Mouse (Mus musculus): Measurements from ENCODE around the gene Tmed9.
"Not testable (repeated sequence)": the region's sequence is repeated elsewhere in the genome, so short reads cannot be mapped to it uniquely, and the experiment has no call there.

The Tmed9 gene

DNA sequence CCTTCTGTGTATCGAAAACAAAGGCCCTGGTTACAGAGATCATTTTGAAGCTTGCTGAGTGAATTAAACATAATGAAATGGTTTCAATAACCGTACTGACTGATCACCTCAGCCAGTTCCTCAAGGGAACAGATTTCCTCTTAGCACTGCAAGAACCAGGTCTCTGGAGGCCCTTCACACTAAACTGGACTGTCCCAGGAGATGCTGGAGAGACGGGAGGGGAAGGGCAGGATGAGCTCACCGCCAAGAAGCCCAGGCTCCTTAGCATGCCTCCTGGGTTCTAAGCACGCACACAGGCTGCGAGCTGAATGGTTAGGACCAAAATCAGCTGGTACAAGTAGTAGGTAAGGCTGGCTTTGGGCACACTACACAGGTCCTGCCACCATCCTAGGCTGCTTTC is 6.5 kb upstream of the Tmed9 start:
- DNase-seq (ENCODE audit: low read depth, low spot score) = no peak

DNA sequence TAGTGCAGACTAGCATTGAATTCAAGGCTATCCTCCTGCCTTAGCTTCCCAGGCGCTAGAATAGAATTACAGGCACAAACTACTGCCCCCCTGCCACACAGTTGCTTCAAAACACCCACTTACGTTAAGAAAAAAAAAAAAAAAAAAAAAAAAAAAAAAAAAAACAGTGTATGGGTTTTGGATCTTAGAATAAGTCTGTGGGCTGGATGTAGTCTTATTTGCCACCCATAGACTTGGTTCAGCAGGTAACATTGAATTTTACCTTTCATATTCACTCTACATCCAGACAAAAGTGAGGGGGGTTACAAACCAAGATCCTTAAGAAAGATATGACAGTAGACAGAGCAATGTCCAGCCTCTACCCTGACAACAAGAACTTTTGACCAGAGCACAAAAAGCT is 5.6 kb upstream of the Tmed9 start:
- no peak for DNase-seq (ENCODE audit: low read depth, low spot score)

DNA sequence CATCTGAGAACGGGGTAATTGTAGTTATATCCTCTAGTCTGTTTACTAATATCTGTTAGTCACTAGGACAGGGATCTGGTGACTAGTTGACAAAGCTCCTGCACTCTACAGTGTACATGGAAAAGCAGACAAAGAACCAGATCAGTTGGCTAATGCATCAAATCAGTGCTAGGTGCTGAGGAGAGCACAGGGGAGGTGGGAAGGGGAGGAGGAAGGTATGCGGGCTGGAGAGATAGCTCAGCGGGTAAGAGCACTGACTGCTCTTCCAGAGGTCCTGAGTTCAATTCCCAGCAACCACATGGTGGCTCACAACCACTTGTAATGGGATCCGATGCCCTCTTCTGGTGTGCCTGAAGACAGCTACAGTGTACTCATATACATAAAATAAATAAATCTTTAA is 5.0 kb upstream of the Tmed9 start:
- not testable (repeated sequence) for DNase-seq (ENCODE audit: low read depth, low spot score)

DNA sequence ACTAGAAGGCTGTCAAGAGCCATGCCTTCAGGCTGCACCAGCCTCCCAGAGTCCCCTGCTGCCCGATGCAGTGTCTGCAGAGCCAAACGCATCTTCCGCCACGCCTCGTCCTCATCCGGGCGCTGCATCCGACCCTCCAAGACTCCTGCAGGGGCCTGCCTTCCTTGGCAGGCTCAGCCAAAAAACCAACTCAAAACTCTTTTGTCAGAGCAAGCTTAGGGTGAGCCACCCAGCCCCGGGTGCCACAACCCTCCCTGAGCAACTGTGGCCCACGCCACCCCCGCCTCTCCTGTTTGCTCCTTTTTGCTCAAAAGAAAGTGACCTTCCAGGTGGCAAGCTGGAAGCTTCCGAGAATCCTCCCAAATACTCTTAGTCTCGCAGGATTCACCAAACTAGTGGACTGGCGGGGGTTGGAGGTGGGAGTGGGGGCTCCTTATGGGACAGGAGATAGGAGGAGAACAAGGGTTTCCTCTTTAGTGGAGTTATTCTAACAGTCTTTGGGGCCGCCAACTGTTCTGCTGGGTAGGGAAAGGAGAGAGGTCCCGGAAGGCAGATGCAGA is 3.7 kb upstream of the Tmed9 start:
- DNase-seq (ENCODE audit: low read depth, low spot score) = peak; percentile 19

DNA sequence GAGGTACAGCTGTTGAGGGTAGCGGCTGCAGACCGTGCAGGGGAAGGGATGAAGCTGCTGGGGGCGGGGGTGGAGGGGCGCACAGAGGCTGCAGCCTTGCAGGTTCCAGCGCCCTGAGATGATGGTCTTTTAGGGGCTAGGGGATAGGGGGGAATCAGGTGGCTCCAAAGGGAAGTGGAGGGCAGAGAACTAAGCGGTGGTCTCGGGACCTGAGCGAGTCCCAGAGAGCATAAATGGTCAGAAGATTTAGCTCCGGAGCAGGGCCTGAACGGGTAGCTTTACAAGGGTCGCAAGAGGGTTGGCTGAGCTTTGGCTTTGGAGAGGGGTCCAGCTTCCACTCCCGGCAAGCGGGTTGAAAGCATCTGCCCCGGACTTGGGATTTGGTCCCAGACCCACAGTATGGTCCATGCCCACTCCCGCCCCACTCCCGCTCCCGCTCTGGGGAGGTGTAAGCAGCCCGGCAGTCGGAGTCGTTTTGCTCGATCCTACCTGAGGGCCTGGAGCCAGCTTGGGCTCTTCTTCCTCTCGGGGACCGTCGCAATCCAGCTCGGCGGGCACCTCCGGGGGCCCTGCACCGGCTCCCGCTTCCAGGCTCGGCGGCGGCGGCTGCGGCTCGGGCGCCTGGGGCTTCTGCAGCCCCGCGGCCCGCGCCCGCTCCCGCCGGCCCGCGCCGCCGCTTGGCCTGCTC is 3.1 kb upstream of the Tmed9 start:
- DNase-seq (ENCODE audit: low read depth, low spot score) = peak; percentile 28

DNA sequence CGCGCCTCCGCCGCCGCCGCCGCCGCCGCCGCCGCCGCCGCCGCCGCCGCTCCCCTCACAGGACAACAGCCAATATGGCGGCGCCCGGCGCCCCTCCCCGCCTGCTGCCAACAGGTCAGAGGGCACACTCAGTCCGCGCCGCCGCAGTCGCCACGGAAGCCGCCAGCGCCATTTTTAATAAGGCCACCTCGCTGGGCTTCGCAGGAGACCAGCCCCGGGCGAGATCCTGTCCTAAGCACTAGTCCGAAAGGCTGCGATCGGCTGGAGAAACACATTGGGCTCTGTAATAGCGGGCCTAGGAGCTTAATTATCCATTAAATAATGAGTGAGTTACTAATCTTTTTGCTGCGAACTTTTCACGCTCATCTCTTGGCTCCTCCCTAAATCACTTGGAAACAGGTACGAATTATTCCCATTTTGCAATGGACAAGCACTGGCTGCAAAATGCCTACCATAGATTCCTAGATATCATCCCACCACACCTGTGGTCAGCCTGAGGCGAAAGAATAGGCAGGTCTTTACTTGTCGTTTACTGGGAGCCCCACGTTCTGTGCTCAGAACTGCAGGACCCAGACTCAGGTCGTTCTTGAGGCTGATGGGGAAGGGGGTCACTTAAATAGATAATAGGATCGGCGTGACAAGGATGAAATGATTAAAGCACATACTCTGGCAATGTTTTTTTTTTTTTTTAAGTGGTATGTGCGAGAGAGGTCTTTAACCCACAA is 2.3 kb upstream of the Tmed9 start, which contains the start of gene Fam193b:
Gene Fam193b (minus strand): TSS at position 94 of the 725 bp plus-strand sequence.
- DNase-seq (ENCODE audit: low read depth, low spot score) = peak; percentile 88

DNA sequence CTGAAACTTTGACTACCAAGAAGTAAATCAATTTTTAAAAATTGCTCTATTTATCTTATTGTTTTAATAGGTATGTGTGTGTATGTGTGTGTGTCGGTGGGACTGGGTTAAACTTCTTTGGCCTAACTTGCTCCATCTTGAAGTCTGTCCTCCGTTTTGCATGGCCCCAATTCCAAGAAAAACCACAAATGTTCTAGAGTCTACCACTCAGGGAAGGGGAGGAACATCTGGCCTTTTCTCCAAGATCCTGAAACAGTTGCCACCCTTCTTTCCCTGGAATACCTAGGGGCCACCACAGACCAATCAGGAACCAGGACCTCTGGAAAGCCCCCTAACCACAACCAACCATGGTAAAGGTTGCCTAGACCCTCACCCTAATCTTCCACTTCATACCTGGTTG is 1.6 kb upstream of the Tmed9 start:
- peak; percentile 47 for DNase-seq (ENCODE audit: low read depth, low spot score)

DNA sequence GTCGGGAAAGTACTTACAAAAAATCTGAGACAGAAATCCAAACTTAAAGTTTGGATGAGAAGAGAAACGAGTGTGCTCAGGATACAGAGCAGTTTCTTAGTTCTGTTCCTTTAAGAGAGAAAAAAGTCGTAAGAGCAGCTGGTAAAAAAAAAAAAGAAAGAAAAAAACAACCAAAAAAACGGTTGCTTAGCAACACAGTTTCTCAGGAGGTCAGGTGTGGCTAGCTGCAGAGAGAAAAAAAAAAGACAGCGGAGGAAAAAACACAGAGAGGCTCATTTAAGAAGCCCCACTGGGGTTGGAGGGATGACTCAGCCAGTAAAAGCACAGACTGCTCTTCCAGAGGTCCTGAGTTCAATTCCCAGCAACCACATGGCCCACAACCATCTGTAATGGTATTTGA is 789 bp downstream of the Tmed9 start:
- no peak for DNase-seq (ENCODE audit: low read depth, low spot score)

DNA sequence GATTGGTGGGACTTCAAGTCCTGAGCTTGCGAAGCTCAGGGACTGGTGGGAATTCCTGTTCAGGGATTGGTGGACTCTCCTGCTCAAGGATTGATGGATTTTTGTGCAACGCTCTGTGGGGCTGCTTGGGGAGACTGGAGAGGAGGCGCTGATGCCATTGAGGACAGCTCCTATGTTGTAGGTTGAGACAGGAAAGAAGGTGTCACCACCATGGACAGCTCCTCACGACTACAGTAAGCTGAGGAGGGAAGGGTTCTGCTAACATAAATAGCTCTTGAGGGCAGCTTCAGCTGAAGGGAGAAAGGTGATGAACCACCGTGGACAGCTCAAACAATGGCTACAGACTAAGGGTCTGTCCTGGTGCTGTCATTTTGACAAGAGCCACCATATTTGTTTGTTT is 2.4 kb downstream of the Tmed9 start:
- peak; percentile 34 for DNase-seq (ENCODE audit: low read depth, low spot score)

DNA sequence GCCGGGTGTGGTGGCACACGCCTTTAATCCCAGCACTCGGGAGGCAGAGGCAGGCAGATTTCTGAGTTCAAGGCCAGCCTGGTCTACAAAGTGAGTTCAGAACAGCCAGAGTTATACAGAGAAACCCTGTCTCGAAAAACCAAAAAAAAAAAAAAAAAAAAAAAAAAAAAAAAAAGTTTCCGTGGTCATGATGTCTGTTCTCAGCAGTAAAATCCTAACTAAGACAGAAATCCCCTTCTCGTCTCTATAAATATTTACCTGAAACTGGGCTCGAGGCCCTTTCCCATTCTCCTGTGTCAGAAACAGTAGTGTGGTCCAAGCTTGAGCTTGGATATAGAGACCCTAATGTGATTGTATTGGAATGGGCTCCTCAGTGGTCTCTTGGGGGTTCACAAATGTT is 3.3 kb downstream of the Tmed9 start:
- DNase-seq (ENCODE audit: low read depth, low spot score) = not testable (repeated sequence)

DNA sequence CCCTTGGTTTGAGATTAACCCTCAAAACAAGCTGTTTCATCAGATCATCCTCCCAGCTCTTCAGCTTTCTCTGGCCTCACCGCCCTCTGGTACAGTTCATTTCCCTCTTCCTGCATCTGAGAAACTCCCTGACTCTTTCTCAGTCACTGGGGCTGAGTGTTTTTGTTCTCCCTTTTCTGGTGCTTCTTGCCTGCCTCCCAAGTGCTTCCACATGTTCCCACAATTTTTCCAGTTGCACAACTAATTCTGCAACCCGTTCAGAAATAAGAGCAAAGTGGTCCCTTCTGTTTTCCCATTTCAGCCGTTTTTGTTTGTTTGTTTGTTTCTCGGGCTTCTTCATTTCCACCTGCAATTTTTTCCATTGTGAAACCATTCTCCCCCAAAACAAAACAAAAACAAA is 4.6 kb downstream of the Tmed9 start:
- DNase-seq (ENCODE audit: low read depth, low spot score) = no peak

DNA sequence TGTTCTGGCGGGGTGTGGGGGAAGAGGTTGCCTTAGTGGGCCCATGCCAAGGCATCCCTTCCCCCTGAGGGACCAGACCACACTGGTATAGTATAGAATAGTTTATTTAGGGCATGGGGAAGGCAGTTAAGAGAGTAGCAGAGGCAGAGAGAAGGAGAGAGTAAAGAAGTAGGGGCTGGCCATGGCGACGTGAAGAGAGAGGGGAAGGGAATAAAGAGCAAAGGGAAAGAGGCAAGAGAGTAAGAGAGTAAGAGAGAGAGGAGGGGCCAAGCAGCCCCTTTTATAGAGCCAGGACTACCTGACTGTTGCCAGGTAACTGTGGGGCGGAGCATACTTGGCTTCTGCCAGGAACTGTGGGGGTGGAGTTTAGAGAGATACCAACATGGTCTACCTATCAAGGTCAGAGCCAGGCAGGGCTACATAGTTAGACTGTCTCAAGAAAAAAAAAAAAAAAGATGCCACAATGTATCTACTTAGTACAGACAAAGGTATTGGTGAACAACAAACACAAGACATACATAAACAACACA is 18.5 kb downstream of the Tmed9 start:
- no peak for DNase-seq (ENCODE audit: low read depth, low spot score)

DNA sequence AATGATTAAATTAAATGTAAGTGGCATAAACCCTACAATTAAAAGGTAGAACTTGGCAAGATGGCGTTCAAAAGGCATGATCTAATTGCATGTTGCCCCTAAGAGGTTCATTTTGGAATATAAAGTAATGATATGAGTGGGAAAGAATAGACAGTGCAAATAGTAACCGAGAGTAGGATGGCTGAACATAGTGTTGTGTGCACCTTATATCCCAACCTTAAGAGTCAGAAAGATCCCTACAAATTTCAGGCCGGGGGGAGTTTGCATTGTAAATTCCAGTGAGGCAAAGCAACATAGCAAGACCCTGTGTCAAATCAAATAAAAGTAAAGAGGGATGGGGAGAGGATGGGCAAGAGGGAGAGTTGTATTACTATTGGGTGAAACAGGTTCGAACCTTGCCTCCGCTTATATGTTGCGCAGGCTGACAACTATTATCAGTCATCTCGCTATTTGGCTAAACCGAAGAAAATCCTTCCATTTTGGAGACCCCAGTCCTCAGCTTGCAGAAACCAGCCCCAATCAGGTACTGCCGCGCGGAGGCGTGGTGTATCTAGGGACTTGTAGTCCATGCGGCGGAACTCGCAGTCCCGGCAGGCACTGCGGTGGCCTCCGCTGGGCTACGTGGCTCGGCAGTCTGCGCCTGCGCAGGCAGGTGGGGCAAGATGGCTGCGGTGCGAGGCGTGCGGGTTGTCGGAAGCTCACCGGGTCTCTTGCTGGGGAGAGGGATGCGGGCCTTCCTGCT is 19.2 kb downstream of the Tmed9 start:
- peak; percentile 91 for DNase-seq (ENCODE audit: low read depth, low spot score)

DNA sequence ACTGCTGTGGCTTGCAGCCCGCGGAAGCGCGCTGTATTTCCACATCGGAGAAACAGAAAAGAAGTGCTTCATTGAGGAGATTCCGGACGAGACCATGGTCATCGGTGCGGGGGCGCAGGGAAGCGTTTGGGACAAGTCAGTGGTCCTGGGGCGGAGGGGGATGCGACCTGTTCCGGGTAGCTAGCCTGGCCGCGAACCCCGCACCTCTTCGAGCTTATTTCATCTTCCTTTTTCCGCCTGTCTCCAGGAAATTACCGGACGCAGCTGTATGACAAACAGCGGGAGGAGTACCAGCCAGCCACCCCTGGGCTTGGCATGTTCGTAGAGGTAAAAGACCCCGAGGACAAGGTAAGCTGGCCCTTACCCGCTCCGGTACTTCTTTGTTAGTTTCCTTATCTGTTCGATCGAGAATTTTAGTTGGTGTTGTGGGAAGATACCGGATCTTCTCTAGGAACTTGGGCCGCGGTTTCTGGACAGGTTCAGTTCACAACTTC is 19.8 kb downstream of the Tmed9 start:
- DNase-seq (ENCODE audit: low read depth, low spot score) = no peak

DNA sequence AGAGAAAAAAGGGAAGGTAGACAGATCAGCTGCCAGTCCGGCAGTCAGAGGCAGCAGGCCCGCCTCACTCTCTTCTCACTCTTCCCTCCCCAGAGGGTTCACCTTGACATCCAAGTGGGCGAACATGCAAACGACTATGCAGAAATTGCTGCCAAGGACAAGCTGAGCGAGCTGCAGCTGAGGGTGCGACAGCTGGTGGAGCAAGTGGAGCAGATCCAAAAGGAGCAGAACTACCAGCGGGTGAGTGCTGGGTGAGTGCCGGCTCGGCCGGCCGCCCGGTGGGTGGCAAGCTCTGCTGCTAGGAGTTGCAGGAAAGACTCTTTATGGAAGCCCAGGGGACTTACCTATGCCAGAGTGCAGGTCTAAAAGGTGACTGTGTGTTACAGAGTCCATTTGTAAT is 21.8 kb downstream of the Tmed9 start:
- DNase-seq (ENCODE audit: low read depth, low spot score) = no peak

DNA sequence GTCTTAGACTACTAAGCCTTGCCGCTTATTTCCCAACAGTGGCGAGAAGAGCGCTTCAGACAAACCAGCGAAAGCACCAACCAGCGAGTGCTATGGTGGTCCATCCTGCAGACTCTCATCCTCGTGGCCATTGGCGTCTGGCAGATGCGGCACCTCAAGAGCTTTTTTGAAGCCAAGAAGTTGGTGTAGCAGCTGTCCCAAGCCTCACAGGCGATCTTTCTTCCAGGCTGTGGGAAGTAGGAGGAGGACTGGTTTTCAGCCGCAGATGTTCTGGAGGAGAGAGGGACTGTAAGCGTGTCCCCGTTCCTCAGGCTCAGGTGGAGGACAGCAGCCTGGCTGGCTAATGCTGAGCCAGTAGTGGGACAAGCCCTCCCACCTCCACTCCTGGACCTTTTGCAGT is 23.3 kb downstream of the Tmed9 start:
- DNase-seq (ENCODE audit: low read depth, low spot score) = no peak

DNA sequence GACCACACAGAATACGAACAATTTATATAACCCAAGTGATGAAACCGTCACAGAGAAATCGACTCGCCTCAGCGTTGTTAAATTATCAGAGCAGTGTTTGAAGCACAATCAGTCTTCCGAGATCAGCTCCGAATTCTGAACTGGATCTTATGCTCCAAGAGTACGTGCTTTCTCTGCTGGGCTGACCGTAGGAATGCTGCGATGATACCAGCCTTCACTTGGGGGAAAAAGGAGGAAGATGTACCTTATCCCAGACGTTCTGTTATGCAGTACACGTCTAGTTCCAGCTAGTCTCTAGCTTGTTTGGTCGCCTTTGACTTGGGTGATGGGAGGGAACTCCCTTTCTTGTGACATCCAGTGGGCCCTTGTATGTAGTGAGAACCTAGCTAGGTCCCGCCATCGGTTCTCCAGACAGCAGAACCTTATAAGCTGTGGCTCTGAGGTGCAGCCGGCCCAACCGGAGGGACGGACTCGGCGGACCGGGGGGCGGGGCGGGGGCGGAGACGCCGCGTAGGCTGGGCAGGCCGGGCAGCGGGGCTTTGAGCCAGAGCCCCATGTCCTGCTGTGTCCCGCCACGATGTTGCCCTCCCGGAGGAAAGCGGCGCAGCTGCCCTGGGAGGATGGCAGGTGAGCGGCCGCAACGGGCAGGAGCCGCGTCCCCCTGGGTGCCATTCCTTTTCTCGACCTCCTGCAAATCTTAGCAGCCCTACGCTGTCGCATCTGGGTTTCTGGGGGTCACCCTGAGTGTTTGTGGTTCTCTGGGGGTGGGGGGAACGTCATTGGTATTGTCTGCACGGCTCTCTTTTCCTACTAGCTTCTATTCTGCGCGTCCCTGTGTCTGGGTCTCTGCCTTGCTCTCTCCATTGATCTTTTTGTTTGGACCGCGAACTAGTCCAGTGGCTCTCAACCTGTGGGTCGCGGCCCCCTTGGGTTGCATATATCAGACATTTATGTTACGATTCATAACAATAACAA is 26.3 kb downstream of the Tmed9 start, which contains the start of gene B4galt7:
Gene B4galt7 (plus strand): TSS at position 331 of the 975 bp plus-strand sequence.
- DNase-seq (ENCODE audit: low read depth, low spot score) = peak; percentile 81

DNA sequence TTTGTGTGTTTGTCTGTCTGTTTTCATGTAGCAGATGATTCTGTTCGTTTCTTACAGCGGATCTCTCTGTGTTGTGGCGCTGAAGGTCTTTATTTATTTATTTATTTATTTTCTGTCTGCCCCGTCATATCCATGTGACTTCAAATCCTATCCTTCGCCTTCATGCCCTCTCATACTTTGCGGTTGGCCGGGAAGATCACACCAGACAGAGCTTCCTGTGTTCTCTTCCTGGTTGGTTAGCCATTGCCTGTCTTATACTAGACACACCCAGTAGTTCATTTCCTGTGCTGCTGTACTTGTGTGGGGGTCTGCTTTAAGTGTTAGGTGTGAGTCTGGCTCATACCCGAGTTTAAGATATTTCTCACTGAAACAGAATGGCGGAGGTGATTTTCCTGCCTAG is 27.1 kb downstream of the Tmed9 start:
- peak; percentile 73 for DNase-seq (ENCODE audit: low read depth, low spot score)

DNA sequence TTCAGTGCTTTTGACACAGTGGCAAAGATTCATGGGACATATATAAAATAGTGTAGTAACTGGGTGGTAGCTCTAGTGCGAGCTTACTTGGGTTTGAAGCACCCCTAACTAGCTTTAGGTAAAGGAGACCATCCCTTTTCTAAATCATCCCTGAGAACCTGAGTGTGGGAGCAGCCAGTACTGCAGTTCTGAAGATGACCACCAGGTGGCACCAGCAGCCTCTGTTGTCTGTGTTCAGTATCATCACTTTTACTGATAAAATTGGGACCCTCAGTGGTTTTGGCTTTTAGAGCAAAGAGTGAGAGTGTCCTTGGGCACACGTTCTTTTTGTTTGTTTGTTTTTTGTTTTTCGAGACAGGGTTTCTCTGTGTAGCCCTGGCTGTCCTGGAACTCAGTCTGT is 28.1 kb downstream of the Tmed9 start:
- peak; percentile 88 for DNase-seq (ENCODE audit: low read depth, low spot score)

DNA sequence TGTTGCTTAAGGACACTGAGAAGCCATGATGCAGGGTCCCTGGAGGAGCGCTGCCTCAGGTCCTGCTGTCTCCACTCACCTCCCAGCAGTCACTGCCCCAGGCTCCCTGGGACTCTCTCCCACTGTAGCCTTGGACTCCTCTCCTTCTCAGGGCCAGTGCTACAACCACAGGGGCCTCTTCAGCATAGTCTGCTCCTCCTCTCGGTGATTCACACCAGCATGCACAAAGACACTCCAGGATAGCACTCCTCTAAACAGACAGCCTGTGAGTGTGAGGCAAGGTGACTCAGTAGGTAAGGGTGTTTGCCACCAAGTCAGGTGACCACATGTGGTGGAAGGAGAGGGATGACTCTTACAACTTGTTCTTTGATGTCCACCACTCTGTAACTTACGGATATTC is 31.1 kb downstream of the Tmed9 start:
- no peak for DNase-seq (ENCODE audit: low read depth, low spot score)
